Mouse (Mus musculus) heart, adult 8-10 months (tissue): ENCODE data around the gene Phkg1. TPM values are rescaled to one million over a fixed set of nuclear protein-coding genes. Genes with fewer than 3 reads are reported as not detected.
"Not testable (repeated sequence)": the region's sequence is repeated elsewhere in the genome, so short reads cannot be mapped to it uniquely, and the experiment has no call there.

Experiments
- DNase-seq: peaks from one replicate; pipeline ENCODE4 v3.0.0; 2022; ENCODE audit warnings: low spot score
- total RNA-seq, 4 experiments: library from RNA; stranded (reverse); gene quantifications; 2 replicates each; pipeline ENCODE4 v1.2.4; 2022

The Phkg1 gene
- total RNA-seq, 4 experiments from 2014 or later: 14.9 to 25.5 (median 21.2) TPM

- no peak for DNase-seq
Measured at GRCm38 (mm10) chr5:129907775-129908174, 9.4 kb upstream of the Phkg1 start.

- DNase-seq: peak; percentile 93
Measured at GRCm38 (mm10) chr5:129895198-129896088, 2.9 kb downstream of the Phkg1 start, which contains the start of gene Zbed5. TSS of gene Zbed5 (plus strand) at chr5:129895723.

GRCm38 (mm10) chr5:129890390-129890789 lies 8.0 kb downstream of the Phkg1 start:
- not testable (repeated sequence) for DNase-seq

- DNase-seq: peak; percentile 99
Measured at GRCm38 (mm10) chr5:129886911-129887636, 11.3 kb downstream of the Phkg1 start, which contains the start of gene Chchd2. TSS of gene Chchd2 (minus strand) at chr5:129887470.

- DNase-seq: no peak
Measured at GRCm38 (mm10) chr5:129886271-129886670, 12.1 kb downstream of the Phkg1 start.

- DNase-seq: no peak
Measured at GRCm38 (mm10) chr5:129879888-129880287, 18.5 kb downstream of the Phkg1 start.

GRCm38 (mm10) chr5:129878946-129879345 lies 19.4 kb downstream of the Phkg1 start:
- DNase-seq: peak; percentile 72

- DNase-seq: peak; percentile 47
Measured at GRCm38 (mm10) chr5:129877731-129878455, 20.5 kb downstream of the Phkg1 start.

- DNase-seq: no peak
Measured at GRCm38 (mm10) chr5:129875098-129875497, 23.3 kb downstream of the Phkg1 start.

GRCm38 (mm10) chr5:129873942-129874341 lies 24.4 kb downstream of the Phkg1 start:
- no peak for DNase-seq

GRCm38 (mm10) chr5:129871238-129871637 lies 27.1 kb downstream of the Phkg1 start:
- no peak for DNase-seq

- DNase-seq: no peak
Measured at GRCm38 (mm10) chr5:129869238-129869995, 28.9 kb downstream of the Phkg1 start.

GRCm38 (mm10) chr5:129865841-129866240 lies 32.5 kb downstream of the Phkg1 start:
- DNase-seq: no peak

GRCm38 (mm10) chr5:129864467-129864866 lies 33.9 kb downstream of the Phkg1 start:
- DNase-seq: no peak

- no peak for DNase-seq
Measured at GRCm38 (mm10) chr5:129862325-129862724, 36.0 kb downstream of the Phkg1 start.

- no peak for DNase-seq
Measured at GRCm38 (mm10) chr5:129856414-129856813, 41.9 kb downstream of the Phkg1 start.

- DNase-seq: no peak
Measured at GRCm38 (mm10) chr5:129855163-129855562, 43.2 kb downstream of the Phkg1 start.

GRCm38 (mm10) chr5:129847558-129847820 lies 50.9 kb downstream of the Phkg1 start:
- DNase-seq: no peak

GRCm38 (mm10) chr5:129846752-129847557 lies 51.4 kb downstream of the Phkg1 start, which contains the start of gene Sumf2:
TSS of gene Sumf2 (plus strand) at chr5:129846986.
- peak; percentile 96 for DNase-seq

GRCm38 (mm10) chr5:129844848-129845247 lies 53.5 kb downstream of the Phkg1 start:
- no peak for DNase-seq
